Mouse (Mus musculus) adrenal gland, postnatal 14 days (tissue): Measurements from ENCODE around the gene Wdr3. TPM values are rescaled to one million over a fixed set of nuclear protein-coding genes. Genes with fewer than 3 reads are reported as not detected.
A peak's percentile ranks its signal among the peaks of the same experiment; 100 is the strongest.

Experiments used
- DNase-seq: peaks from one replicate; pipeline ENCODE4 v3.0.0; 2021; ENCODE audit warnings: mixed read lengths
- long read RNA-seq, 2 experiments: library from polyadenylated mRNA; stranded (forward); transcript quantifications; one replicate each; pipeline ENCODE4 v2.0.0; 2021
- total RNA-seq: library from RNA; stranded (reverse); gene quantifications from 2 replicates; pipeline ENCODE4 v1.2.3, GENCODE M21; 2021

Gene Wdr3
- total RNA-seq = 23.0 and 23.9 TPM in 2 replicates
- long read RNA-seq, experiment 1, transcript Wdr3-201 (27 exons, 3,432 nt) = major isoform, 34 of 42 reads
- long read RNA-seq, experiment 1, partial matches to known transcripts = 3 of 42 reads
- long read RNA-seq, experiment 1, other reads (novel, unspliced or antisense) = 5 of 42 reads
- long read RNA-seq, experiment 2, transcript Wdr3-201 (27 exons, 3,432 nt) = major isoform, 19 of 26 reads
- long read RNA-seq, experiment 2, partial matches to known transcripts = 0 of 26 reads
- long read RNA-seq, experiment 2, other reads (novel, unspliced or antisense) = 7 of 26 reads

DNA sequence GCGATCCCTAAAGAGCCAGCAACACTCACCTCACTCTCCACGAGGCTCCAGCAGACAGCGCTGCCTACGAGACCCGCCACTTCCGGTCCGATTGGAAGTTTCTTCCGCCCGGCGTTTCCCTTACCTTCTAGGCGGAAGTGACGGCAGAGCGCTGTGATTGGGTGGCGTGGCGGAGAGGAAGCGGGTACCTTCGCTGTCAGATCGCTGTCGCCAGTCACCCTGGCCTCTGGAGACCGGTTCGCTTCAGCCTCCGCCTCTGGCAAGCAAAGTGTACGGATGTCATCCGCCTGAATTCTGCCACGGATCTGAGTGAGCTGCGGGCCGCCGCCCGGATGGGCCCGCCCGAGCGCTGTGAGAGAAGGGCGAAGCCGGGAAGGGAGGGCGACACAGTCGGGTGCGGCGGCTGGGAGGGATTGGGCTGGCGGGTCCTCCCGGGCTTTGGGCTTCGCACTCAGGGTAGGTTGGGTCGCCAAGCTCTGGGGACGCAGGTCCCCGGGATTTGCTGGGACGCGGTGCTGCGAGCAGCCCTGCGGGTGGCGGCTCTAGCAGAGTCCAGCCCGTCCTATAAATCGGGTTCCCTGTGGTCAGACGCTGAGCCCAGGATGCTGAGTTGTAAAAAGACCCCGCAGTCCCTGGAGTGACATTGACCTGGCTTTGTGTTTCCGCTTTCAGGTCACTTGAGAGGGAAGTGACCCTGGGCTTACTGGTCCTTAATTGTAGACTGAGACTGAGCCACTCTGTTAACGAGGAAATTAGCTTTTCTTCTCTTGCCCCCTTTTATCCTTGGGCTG lies at the start of gene Wdr3, which contains the start of gene Gdap2:
Gene Wdr3, minus strand, starts transcription at position 93 of the 791 bp plus-strand sequence.
Gene Gdap2, plus strand, starts transcription at position 67 of the 791 bp plus-strand sequence.
- DNase-seq = peak; percentile 97

DNA sequence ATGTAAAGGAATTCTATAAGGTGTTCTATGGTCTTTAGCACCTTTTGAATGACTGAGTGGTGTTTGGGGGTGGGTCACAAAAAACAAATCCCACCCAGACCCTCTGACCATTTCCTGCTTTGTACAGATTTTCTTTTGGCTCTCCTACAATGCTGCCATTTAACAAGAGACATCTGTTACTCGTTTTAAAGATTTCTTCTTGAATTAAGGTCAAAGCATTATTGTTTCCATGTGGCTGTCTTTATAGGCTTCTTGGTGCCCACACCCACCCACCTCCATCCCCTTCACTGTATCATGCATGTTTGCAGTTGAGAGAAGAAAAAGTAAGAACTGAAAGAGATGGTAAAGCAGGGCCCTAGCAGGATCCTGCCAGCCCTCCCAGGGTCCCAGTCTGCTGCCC lies 44.8 kb upstream of the Wdr3 start:
- DNase-seq = no peak

- DNase-seq = peak; percentile 12
Observed at GRCm38 (mm10) chr3:100201554-100201953, 39.3 kb upstream of the Wdr3 start.

GRCm38 (mm10) chr3:100194210-100194609 lies 32.0 kb upstream of the Wdr3 start:
- DNase-seq = no peak

GRCm38 (mm10) chr3:100189861-100190260 lies 27.7 kb upstream of the Wdr3 start:
- no peak for DNase-seq

DNA sequence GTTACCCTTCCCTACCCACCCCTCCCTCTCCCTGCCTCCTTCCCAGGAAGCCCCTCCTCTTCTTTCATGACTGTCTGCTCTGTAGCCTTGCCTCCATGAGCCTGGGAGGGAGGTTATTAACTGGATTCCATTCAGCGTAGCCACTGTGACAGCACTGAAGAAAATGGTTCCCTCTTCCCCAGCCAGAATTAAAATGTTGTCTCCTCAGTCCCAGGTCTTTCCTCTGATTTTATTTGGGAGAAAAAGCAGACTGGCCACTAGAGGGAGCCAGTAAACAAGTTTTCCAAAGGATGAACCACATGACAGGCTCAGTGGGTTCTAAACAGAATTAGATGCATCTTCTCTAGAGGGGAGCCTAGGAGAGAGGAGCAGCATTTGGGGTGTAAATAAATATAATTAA lies 27.2 kb upstream of the Wdr3 start:
- DNase-seq = peak; percentile 76

DNA sequence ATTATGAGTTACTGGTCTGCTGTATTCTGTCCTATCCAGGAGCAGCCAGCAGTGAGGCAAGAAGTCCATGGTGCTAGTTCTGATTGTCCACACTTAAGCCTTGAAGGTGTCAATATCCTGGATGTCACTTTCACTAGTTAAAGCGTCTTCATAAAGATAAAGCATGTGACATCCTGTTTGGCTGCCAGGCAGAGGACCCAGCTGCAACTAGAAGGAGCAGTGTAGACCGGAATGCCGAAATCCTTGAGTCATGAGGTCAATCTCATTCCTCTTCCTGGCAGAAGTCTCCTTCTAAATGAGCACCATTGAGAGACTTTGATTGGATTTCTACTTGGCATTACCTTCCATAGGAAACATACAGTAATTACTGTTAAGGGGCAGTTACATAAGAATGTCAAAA lies 18.3 kb upstream of the Wdr3 start:
- DNase-seq = no peak

DNA sequence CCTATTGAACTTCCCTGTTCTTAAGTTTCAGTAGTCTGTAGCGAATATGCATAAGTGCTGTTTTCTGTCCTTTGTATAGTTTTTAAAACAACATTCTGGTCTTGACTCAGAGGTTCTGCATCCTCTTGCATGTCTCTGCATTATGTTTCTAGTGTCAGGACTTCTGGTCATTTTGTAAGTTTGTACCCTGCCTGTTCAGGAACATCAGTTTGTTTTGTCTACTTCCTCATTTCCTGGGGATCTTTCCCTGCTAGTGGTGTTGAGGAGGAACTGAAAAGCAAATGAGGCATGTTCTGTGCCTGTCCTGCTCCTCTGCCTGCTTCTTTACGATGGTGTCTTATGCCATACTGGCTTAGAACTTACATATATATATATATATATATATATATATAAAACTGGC lies 13.8 kb upstream of the Wdr3 start:
- no peak for DNase-seq

DNA sequence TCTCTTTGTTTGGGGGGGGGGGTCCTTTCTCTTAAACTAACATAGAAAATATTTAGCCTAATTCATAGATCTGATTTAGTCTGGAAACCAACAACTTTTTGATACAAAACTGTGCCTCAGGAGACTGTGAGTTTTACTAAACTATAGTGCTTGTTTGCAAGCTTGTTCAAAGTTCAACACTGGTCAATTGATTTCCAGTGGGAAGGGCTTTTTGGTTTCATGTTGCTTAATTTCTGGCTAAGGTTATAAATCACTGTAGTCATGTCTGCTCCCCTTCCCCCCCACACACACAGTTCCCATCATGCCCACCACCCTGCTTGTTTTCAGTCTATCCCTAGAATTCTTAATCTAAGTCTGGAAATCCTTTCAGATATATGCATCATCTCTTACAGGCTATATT lies 2.8 kb upstream of the Wdr3 start:
- no peak for DNase-seq

DNA sequence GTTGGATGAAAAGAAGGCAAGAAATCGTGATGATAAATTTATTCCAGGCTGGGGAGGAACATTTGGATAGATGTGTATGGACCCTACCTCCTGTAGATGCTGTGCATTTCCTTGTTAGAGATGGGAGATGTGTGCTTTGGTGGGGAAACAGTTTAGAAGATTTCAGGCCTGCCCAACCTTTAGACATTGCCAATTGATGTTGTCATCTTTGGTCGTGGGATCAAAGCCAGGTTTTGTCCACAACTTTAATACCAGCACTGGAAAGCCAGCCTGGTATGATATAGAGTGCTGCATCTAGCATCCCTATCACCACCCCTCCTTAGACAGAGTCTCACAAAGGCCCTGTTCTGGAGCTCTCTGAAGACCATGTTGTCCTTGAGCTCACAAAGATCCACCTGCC lies 1.3 kb upstream of the Wdr3 start:
- peak; percentile 24 for DNase-seq

DNA sequence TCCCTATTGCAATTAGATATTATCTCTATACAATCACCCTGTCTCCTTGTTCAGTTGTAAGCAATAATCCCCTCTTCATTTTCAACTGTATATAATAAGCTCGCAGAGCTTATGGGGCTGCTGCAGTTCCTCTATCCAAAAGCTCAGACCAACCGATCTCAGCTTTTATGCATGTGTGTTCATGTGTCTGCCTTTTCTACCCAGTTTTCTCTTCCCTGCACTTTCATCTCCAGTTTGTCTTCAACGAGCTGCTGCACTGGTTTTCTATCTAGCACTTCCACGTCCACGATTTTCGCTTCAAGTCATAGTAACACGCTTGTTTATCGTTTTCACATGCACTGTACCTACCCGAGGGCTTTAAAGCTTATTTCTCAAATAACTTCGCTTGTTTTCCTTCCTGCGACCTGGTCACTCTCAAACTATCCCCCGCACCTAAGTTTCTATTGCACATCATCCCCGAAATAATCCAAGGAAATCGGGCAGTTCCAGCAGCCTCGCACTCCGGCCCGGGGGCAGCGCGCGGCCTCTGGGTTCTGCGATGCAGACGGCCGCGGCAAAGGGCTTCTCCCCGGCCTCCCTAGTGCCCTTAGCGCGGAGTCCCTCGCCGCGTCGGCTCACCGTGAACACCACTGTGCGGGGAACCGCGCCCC lies 417 bp downstream of the Wdr3 start:
- no peak for DNase-seq

- DNase-seq = no peak
Observed at GRCm38 (mm10) chr3:100160682-100161445, 1.3 kb downstream of the Wdr3 start.

GRCm38 (mm10) chr3:100122445-100122844 lies 39.8 kb downstream of the Wdr3 start:
- no peak for DNase-seq

GRCm38 (mm10) chr3:100121961-100122360 lies 40.2 kb downstream of the Wdr3 start:
- DNase-seq = no peak

- no peak for DNase-seq
Observed at GRCm38 (mm10) chr3:100118681-100119080, 43.5 kb downstream of the Wdr3 start.

DNA sequence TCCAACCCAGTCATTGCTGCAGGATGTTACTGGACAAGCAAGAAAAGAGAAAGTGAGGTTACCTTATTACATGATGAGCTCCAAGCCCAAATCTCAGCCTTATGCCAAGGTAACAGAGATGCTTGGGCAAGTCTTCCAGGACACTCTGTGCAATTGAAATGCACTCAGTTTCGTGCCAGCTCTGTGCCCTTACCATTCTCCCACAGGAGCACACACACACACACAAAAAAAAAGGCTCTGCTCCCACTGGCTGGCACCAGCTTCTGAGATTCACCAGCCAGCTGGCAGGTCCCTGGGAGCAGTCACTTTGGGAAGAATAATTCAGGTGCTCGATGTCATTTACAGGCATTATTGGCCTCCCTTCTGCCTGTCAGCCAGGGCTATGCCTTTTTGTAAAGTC lies 55.5 kb downstream of the Wdr3 start:
- DNase-seq = peak; percentile 9

- no peak for DNase-seq
Observed at GRCm38 (mm10) chr3:100102386-100103092, 59.7 kb downstream of the Wdr3 start.
